Mouse (Mus musculus) frontal cortex, postnatal 36 days (tissue): ENCODE results near the gene Lbhd1.
A peak's percentile ranks its signal among the peaks of the same experiment; 100 is the strongest.
"Not testable (repeated sequence)": the region's sequence is repeated elsewhere in the genome, so short reads cannot be mapped to it uniquely, and the experiment has no call there.

Source experiments
- DNase-seq, 2 experiments: peaks; one replicate each; pipeline ENCODE4 v3.0.0; 2022; ENCODE audit warnings: low spot score in 2 of 2

Lbhd1 gene

DNA sequence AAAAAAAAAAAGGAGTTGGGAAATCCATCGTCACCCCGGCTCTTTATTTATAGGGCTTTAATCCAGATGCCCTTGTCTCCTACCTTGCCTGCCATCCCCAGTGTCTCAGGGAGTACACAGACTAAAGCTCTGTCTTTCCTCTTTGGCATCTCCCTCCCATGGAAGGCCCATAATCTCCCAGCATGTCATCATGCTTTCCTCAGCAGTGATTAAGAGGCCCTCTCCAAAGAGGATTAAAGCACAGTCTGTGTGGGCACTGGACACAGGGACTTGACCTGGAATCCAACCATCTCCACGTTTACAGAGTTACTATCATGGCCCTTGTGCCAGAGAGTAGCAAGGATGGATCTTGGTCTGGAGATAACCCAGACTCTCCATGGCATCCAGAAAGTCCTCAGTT is at the start of gene Lbhd1, which contains the start of gene Gm49403:
Gene Lbhd1 (plus strand): TSS at position 117 of the 400 bp plus-strand sequence.
Gene Gm49403 (plus strand): TSS at position 315 of the 400 bp plus-strand sequence.
- no peak for DNase-seq

DNA sequence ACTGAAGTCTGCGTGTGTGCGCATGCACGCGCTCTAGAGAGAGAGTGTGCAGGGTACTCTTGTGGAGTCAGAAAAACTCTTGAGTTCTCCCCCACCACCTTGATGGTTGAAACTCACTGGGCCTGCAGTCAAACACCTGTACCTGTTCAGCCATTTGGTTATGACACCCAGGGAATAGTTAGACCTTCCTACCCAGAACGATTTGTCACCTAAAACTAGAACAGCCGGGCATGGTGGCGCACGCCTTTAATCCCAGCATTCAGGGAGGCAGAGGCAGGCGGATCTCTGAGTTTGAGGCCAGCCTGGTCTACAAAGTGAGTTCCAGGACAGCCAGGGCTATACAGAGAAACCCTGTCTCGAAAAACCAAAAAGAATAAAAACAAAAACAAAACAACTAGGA is 47.2 kb upstream of the Lbhd1 start:
- not testable (repeated sequence) for DNase-seq

DNA sequence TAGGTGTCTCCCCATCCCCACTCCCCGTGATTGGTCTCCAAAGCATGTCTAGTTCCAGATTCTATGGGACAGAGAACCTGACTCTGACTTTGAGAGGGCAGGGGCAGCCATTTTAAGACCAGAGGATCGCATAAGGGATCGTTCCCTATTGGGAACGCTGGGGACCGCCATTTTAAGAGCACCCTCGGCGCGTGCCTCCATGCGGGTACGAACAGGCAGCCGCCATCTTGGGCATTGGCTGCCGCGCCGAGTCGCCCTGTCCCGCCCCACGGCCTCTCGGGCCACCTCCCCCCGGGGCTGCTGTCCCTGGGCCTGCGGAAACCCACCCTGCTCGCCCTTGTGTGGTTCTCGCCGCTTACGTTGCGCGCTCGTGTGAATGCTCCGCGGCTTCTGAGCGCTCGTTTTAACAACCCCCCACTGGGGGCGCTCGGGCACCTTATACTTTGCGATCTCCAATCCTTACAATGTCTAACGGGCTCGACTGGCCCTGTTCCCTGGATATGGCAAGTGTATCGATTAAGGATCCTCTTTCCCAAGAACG is 46.2 kb upstream of the Lbhd1 start, which contains the start of gene Bscl2:
Gene Bscl2 (plus strand): TSS at position 217 of the 541 bp plus-strand sequence.
- DNase-seq, result peak; percentile 84 to 91

DNA sequence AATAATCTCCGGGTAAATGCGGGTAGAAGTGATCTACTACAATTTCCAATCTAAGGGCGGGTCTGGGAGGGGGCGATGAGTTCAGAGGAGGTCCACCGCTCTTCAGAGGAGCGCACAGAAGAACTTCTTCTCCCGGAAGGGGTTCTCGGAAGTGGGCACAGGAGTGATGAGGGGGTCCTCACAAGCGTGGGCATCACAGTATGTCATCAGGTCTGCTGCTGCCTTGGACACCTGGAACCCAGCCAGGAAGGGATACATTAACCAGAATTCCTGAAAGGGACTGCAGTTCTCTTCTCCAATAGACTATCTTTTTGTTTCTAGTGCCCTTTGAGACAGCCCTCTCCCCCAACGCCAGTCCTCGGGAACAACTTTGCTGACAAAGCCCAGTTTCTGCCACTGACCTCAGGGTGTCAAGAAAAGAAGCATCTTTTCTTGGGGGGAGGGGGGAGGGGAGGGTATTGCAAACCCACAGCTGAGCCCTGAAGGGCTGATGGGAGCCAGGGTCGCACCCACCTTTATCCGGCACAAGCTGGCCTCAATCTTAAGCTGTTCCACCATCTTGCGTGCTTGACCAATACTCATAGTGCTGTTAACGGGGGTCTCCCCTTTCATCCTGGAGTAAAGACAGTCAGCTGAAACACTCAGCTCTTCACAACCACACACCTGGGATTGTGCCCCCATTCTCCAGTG is 45.3 kb upstream of the Lbhd1 start:
- peak in 1 of 2 experiments; percentile 48 for DNase-seq

DNA sequence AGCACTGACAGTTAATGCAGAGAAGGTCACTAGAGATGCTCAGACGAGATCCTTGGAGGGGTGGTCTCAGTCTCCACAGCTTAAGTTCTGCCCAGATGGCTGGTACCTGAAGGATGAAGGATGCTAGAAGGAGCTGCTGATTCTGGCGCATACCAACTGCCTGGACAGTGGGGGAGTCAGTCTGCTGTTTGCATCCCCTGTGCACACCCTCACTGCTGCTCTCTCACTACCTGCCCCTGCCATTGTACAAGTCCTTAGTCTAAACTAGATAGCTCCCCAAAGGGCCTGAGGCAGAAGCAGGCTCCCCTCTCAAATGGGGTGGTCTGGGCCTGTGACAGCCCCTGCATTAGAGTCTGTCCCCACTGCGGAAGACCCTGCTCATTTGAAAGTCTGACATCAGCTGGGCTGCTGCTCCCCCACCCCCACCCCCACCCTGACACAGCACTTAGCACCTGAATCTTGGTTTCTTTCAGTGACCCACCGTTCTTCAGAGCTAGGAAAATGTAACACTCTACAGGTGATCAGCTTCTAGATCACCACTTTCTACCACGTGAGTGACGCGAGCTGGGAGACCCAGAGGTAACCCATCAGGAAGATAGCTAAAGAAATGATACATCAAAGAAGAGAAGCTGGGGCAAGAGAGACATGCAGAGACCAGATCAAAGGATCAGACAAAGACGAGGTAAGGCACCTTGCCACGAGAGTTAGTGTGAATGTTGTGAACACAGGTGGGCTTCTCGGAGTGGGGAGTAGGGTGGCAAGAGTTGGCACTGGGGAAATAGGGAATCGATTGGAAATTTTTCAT is 44.2 kb upstream of the Lbhd1 start, which contains the start of gene Gng3:
Gene Gng3 (minus strand): TSS at position 92 of the 805 bp plus-strand sequence.
- peak; percentile 88 to 90 for DNase-seq

DNA sequence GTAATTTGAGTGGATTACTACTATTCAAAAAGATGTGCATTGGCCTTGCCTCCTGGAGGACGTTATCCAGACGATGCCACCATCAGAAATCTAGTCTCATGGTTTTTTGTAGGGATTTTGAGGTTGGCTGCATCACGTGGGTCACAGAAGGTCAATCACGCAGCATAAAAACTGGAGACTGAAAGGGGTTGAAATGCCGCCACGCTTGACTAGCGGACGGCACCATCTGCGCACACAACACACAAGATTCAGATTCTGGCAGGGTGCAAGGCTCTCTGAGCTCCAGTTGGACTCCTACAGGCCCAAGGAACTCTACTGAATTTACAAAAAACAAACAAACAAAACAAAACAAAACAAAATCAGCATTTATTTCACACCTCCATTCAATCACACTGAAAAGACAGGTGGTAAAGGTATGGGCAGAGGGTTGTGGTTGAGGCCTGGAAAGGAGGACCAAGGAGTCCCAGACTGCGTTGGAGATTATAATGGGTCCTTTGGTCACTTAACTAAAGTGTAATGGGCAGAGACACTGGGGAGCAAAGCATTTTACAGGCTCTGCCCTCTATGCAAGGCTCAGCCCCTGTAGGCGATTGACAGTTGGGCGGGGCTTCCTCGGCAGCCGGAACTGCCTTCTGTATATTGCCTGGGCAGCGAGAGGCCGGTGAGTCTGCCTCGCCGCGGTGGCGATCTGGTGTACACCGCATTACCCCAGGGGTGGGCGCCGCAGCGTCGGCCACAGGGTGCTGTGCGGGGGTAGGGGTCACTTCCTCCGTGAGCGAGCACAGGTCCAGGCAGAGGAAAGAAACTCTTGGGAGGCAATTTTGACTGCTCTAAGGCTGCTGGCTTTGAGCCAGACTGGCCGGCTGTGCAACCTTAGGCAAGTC is 43.4 kb upstream of the Lbhd1 start:
- peak; percentile 69 to 80 for DNase-seq

DNA sequence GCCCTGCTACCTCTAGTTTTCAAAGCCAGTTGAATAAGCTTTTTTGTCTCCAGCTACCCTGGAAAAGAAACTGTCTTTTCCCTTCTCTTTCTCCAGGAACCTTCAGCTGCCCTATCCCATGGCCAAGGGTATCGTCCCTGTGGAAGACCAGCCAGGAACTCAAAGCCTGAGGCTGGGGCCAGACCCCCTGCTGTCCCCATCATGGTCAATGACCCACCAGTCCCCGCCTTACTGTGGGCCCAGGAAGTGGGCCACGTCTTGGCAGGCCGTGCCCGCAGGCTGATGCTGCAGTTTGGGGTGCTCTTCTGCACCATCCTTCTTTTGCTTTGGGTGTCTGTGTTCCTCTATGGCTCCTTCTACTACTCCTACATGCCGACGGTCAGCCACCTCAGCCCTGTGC is 42.5 kb upstream of the Lbhd1 start:
- DNase-seq, result no peak

DNA sequence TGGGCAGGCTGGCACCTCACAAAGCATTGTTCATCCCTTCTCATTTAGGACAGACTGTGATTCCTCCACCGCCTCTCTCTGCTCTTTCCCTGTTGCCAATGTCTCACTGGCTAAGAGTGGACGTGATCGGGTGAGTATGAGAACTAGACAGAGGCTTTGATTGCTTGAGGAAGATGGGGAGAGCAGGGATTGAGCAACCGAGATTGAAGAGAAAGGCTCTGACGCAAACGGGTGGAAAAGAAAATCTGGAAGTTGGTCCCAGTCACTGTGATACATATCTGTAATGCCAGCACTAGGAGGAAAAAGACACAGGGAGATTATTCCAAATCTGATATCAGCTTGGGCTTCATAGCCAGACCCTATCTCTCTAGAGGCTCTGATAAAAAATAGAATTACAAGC is 40.6 kb upstream of the Lbhd1 start:
- DNase-seq, result no peak

DNA sequence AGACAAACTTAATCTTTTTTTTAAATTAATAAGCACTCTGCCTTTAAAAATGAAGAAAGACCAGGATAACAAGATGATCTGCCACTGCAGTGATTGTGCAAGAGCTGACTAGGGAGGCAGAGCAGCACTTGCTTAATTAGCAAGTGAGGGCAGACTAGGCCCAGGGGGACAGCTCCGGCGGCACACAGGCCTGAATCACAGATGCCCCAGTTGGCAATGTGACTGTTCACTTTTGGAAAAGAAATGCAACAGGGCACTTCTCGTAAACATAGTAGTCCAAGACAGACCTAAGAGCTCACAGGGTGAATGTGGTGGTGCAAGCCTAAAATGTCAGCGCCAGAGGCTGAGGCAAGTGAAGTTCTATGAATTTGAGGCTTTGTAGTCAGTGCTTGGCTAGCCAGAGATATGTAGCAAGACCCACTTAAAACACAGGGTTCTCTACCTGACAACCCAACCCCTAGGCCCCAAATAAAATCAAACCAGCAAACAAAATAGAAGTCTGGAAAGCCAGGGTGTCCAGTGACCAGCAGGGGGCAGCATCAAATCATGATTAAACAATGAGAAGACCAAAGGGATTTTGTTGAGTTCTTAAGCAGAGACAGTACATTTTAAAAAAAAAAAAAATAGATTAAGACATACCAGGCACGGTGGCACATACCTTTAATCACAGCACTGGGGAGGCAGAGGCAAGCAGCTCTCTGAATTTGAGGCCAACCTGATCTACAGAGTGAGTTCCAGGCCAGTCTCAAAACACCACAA is 39.0 kb upstream of the Lbhd1 start:
- peak; percentile 71 to 82 for DNase-seq

DNA sequence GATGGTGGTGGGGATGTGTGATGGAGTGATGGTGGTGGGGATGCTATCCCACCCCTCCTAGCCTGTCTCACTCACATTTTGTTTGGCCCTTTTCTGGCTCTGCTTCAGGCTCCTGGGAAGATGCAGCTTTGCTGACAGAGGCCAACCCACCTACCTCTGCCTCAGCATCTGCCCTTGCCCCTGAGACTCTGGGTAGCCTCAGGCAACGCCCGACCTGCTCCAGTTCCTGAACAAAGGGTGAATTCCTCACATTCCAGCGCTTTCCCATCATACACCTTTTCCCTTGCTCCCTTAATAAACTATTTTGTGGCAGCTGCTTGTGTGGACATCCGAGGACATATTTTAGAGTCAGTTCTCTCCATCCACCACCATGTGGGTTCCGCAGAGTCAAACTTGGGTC is 35.2 kb upstream of the Lbhd1 start:
- DNase-seq, result no peak

DNA sequence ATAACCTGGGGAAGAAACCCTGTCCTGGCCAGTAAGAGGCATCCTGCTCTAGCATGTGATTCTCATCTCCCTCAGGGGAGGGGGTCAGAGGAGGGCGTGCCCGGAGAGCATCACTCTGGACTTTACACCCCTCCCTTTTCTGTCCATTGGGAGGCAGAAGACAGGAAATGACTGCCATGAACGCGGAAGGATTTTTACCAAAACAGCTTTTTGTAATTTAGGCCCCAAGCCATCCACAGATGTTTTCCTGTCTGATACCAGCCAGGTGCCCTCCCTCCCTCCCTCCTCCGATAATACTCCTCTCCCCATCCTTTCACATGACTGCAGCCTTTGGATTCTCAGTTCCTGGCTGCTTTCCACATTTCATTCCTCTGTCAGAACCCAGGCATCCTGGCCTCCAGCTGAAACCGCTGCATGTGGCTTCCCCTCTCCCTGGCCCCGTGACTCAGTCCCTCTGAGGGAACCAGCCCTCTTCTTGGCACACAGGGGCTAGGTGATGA is 33.1 kb upstream of the Lbhd1 start, which contains the start of gene Lrrn4cl:
Gene Lrrn4cl (plus strand): TSS at position 367 of the 500 bp plus-strand sequence.
- DNase-seq, result no peak

DNA sequence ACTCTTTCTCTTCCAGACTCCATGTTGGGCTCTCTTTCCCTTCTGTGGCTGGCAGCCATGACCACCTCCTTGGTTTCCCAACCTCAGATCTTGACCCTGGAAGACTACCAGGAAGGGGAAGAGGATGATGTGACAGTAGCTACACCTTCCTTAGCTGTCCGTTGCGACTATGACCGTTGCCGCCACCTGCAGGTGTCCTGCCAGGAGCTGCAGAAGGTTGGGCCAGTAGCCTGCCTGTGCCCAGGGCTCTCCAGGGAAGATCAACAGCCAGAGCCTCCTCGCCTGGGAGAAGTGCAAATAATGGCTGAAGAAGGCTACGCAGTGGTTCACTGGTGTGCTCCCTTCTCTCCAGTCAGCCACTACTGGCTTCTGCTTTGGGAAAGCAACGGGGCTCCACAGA is 31.9 kb upstream of the Lbhd1 start:
- DNase-seq, result no peak

DNA sequence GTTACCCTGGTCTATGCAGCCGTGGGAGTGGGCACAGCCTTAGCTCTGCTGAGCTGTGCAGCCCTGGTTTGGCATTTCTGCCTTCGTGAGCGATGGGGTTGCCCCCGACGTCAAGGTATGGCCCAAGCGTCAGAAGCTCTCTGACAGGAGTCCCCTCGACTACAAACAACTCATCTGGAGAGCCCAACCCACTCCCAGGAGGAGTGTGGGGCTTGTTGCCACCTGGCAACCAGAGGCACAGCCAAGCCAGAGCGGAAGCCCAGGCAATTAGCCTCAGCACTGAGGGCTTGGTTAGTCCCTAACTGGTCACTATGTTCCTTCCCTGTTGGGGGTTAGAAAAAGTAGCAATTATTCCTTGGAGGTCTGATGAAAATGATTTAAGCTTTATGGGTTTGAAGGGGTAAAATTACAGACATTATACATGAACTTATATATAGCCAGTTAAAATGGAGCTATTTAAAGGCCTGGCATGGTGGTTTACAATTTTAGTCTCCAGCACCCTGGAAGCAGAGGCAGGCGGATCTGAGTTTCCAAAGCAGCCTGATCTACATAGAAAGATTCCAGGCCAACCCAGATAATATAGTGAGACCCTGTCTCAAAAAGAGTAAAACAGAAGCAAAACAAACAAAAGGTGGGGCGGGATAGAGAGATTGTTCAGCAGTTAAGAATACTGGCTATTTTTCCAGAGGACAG is 31.1 kb upstream of the Lbhd1 start:
- DNase-seq, result no peak

DNA sequence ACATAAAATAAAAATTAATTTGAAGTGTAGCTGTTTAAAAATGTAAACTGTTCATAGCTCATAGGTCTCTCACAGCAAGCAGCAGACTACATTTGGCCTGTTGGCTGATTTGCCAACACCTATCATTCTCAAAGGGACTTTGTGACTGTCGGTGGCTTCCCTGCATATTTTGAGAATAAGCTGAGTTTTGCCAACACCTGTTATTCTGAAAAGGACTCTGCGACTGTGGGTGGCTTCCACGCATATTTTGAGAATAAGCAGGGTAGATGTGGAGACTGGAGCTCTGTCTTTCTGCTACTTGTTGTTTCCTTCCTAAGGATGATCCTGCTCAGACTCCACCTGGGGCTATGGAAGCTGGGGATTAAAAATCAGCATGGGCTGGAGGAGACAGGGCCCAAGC is 30.4 kb upstream of the Lbhd1 start:
- DNase-seq, result peak in 1 of 2 experiments; percentile 55

DNA sequence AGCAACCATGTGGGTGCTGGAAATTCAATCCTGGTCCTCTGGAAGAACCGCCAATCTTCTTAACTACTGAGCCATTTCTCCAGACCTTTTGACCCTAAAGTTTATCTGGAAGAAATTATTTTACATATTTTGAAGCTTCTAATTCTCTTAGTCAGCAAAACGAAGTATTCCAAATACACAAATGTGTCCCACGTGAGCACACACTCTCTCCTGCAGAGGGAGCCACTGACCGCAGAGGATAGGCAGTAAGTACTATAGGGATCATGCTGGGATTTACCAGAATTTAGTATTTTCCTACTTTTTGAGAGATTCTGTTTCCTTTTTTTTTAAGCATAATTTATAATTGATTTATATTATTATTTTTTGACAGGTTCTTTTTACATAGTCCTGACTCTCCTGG is 25.8 kb upstream of the Lbhd1 start:
- no peak for DNase-seq

DNA sequence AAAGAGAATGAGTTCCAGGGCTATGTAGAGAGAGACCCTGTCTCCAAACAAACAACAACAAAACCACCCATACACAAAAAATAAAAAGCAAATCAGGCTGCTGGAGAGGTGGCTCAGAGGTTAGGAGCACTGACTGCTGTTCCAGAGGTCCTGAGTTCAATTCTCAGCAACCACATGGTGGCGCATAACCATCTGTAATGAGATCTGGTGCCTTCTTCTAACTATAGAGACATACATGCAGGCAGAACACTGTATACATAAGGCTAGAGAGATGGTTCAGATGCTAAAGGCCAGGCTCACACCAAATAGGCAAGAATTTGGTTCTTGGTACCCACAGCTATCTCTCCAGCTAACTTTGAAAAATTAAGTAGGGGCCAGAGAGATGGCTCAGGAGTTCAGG is 24.5 kb upstream of the Lbhd1 start:
- DNase-seq, result no peak

DNA sequence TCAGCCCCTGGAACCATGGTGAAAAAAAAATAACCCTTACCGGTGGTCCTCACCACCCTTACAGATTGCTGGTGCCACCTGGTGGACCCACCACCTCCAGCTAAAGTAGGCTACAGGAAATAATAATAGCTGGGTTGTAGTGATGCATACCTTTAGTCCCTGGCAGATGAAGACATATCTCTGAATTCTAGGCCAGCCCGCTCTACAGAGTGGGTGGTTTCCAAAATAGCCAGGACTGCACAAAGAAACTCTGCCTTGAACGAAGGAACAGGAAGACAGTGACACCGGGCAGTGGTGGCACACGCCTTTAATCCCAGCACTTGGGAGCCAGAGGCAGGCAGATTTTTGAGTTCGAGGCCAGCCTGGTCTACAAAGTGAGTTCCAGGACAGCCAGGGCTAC is 19.3 kb upstream of the Lbhd1 start:
- DNase-seq, result no peak

DNA sequence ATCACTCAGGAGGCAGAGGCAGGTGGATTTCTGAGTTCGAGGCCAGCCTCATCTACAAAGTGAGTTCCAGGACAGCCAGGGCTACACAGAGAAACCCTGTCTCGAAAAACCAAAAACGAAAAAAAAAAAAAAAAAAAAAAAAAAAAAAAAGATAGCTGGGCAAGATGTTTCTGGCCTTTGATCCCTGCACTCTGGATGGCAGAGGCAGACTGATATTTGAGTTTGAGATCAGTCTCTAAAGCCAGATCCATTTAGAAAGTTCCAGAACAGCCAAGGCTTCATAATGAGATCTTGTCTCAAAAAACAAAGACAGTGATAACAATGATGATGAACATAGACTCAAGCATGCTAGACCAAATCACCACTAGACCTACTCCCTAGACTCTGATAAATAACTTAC is 13.2 kb upstream of the Lbhd1 start:
- not testable (repeated sequence) for DNase-seq

DNA sequence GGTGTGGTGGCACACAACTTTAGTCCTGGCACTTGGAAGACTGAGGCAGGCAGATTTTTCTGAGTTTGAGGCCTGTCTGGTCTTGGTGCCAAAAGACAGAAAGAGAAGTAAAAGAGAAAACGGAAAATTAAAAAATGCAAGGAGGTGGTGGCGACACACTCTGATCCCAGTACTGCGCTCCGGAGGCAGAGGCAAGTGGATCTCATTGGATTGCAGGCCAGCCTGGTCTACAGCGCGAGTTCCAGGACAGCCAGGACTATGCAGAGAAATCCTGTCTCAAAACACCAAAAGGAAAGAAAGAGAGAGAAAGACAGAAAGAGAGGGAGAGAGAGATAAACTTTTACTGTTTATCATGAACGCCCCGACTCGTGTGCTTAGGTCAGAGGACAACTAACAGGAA is 12.7 kb upstream of the Lbhd1 start:
- DNase-seq, result no peak
